Mouse (Mus musculus) stomach, embryonic 16.5 days (tissue): ENCODE measurements around the gene Fam221b. TPM values are rescaled to one million over a fixed set of nuclear protein-coding genes. Genes with fewer than 3 reads are reported as not detected.

ENCODE experiments used
- ATAC-seq: fragments of 200-750 bp; cut with Nextera tagmentation; 2 replicates; pipeline ENCODE4 v1.8.0; 2017; ENCODE audit warnings: moderate number of reproducible peaks, moderate TSS enrichment; ENCODE audit not compliant: insufficient read depth, low FRiP score
- H3K27ac ChIP-seq: fragments of 300-500 bp; sonication (generic); 2 replicates; pipeline ENCODE4 v1.5.1; 2014; ENCODE audit warnings: low read length
- H3K27me3 ChIP-seq: fragments of 300-500 bp; sonication (generic); 2 replicates; pipeline ENCODE4 v1.6.1; 2014; ENCODE audit warnings: low read length, control low read depth, mixed read lengths; ENCODE audit not compliant: control insufficient read depth, insufficient read depth
- H3K36me3 ChIP-seq: fragments of 300-500 bp; sonication (generic); 2 replicates; pipeline ENCODE4 v1.6.1; 2014; ENCODE audit warnings: low read length; ENCODE audit not compliant: control insufficient read depth, insufficient read depth
- H3K4me1 ChIP-seq: fragments of 300-500 bp; sonication (generic); 2 replicates; pipeline ENCODE4 v1.6.1; 2014; ENCODE audit warnings: low read length, control low read depth, mixed read lengths; ENCODE audit not compliant: control insufficient read depth, insufficient read depth
- H3K4me2 ChIP-seq: fragments of 300-500 bp; sonication (generic); 2 replicates; pipeline ENCODE4 v1.6.1; 2014; ENCODE audit warnings: low read depth, low read length, mixed read lengths
- H3K4me3 ChIP-seq: fragments of 300-500 bp; sonication (generic); replicated peaks from 2 replicates; pipeline ENCODE4 v1.5.1; 2014; ENCODE audit warnings: mild to moderate bottlenecking, low read length
- H3K9ac ChIP-seq: fragments of 300-500 bp; sonication (generic); 2 replicates; pipeline ENCODE4 v1.6.1; 2014; ENCODE audit warnings: low read length
- H3K9me3 ChIP-seq: fragments of 300-500 bp; sonication (generic); replicated peaks from 2 replicates; pipeline ENCODE4 v1.6.1; 2016; ENCODE audit warnings: low read length, control low read depth; ENCODE audit not compliant: control insufficient read depth
- WGBS: fragments of 180-500 bp; shearing (Covaris S2); extraction: QIAGEN DNeasy Blood & Tissue Kit; methylation state at CpG from one replicate; pipeline ENCODE4 v1.1.7; 2014; 5-methylcytosine and 5-hydroxymethylcytosine counted together
- polyA plus RNA-seq: library from polyadenylated mRNA; unstranded; fragments of >200 nt; fragmentation: Nextera tagmentation; extraction: Ambion mirVana; gene quantifications from 2 replicates; pipeline ENCODE4 v1.2.1, GENCODE M21; 2015

Fam221b gene
- polyA plus RNA-seq, 1 experiment from 2014 or later, result 2.6 TPM

DNA sequence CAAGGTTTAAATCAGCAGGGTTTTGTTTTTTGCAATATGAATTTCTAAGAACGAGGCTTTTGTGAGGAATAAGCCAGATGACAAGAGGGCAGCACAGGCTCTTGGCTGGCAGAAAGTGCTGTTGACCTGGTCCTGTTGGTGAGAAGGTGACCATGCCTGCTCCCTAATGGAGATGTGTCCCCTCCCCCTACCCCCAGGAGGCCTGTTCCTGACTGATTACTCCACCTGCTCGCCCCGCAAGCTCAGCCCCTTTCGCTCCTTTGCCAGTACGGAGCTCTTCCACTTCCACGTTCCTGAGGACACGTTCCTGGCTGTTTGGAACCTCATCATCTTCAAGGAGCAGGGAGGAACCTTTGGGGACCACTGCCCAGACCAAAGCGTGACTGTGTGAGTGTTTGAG lies 4.8 kb upstream of the Fam221b start:
- Histone ChIP-seq H3K4me3 (no peak overlapping the region), H3K27ac (no peak overlapping the region), H3K4me2 (no peak overlapping the region), H3K9me3 (no peaks in the 10 kb centered on the region), H3K4me1 (peaks cover 11% of the 10 kb centered on the region), H3K27me3 (no peaks in the 10 kb centered on the region), H3K9ac (no peak overlapping the region), H3K36me3 (no peaks in the 10 kb centered on the region)
- 80% methylated on average over 8 of the region's 8 CpGs for WGBS
- ATAC-seq, result no peak

DNA sequence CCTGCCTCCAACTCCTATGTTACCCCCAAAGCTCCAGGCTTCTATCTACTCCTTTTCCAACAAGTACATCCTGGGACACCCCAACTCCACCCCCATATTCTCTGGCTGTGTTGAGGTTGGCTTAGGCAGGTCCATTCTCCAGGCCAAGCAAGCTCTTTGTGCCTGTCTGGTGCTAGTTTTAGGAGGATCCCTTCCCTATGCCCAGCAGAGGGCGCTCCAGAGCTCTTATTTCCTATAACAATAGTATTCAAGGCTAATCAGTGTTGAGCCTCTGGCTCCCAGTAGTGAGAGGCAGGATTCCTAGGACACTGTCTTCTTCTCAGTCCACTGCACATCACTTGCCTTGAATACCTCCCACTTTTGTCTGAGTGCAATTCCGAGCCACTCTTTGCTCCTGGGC lies 3.1 kb upstream of the Fam221b start:
- 12% methylated on average over 2 of the region's 2 CpGs for WGBS
- no peaks in the 10 kb centered on the region for H3K9me3 ChIP-seq
- no peaks in the 10 kb centered on the region for H3K36me3 ChIP-seq
- no peak overlapping the region for H3K4me2 ChIP-seq
- no peak for ATAC-seq
- H3K9ac ChIP-seq, result no peak overlapping the region
- H3K4me1 ChIP-seq, result peaks cover 13% of the 10 kb centered on the region
- no peaks in the 10 kb centered on the region for H3K27me3 ChIP-seq
- no peak overlapping the region for H3K27ac ChIP-seq
- no peak overlapping the region for H3K4me3 ChIP-seq

DNA sequence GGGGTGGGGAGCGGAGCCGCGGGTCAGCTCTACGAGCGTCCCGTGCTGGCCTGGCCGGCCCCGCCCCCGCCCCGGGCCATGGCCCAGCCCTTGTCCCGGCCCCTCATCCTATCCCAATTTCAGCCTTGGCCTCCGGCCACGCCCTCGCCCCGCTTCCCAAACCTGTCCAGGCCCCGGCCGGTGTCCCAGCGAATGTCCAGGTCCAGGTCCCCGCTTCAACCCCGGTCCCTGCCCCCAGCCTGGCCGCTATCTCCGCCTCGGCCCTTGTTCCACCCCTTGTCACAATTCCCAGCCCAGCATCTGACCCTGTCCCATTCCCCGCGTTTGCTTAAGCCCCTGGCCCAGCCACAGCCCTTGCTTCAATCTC lies 466 bp upstream of the Fam221b start:
- Histone ChIP-seq H3K27ac (peak overlapping the region; percentile 57), H3K4me1 (peaks cover 13% of the 10 kb centered on the region), H3K36me3 (no peaks in the 10 kb centered on the region), H3K27me3 (peaks cover 4% of the 10 kb centered on the region; the same call in 1 of the 2 replicates), H3K4me3 (peak overlapping the region; percentile 80), H3K4me2 (peak overlapping the region; percentile 89), H3K9me3 (no peaks in the 10 kb centered on the region), H3K9ac (peak overlapping the region; percentile 94)
- WGBS, result under 1% methylated on average over 24 of the region's 25 CpGs
- peak; percentile 82 for ATAC-seq

DNA sequence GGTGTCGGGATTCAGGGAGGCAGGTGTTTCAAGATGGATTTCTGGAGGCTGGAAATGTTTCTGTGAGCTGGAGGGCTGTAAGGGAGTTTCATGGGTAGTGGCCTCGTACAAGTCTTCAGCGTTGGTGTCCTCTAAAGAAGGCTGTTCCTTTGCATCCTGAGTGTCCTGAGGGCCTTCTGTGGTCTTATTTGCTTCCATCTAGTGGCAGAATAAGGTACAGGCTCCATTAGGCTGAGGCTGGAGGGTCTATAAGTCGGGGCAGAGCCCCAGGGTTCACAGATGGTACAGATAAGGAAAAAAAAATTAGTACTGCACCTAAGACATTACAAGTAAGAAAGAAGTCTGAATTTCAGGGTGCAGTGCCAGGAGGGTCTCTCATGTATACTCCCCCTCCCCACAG lies 2.5 kb downstream of the Fam221b start:
- Histone ChIP-seq H3K4me1 (peaks cover 13% of the 10 kb centered on the region; the same call in 1 of the 2 replicates), H3K4me2 (no peak overlapping the region), H3K9me3 (no peaks in the 10 kb centered on the region), H3K4me3 (no peak overlapping the region), H3K36me3 (no peaks in the 10 kb centered on the region), H3K27ac (no peak overlapping the region), H3K27me3 (peaks cover 17% of the 10 kb centered on the region), H3K9ac (no peak overlapping the region)
- no peak for ATAC-seq
- WGBS, result 17% methylated on average over 4 of the region's 4 CpGs

DNA sequence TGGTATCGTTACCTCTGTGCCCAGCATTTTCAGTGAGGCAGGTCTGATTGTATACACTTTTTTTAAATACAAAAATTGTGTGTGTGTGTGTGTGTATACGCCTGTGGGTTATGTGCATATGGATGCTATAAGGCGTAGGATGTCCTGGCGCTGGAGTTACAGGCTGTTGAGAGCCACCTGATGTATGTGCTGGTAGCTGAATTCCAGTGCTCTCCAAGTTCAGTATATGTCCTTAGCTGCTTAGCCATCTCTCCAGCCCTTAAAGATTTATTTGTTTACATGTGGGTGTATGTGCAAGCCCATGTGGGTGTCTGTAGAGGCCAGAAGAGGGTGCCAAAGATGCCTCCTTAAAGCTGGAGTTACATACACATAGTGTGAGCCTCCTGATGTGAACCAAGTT lies 11.8 kb downstream of the Fam221b start:
- Histone ChIP-seq H3K27me3 (no peaks in the 10 kb centered on the region), H3K4me3 (peak overlapping the region; percentile 87), H3K27ac (no peak overlapping the region), H3K4me2 (peak overlapping the region; percentile 46), H3K9ac (no peak overlapping the region), H3K4me1 (peaks cover 4% of the 10 kb centered on the region), H3K36me3 (no peaks in the 10 kb centered on the region), H3K9me3 (no peaks in the 10 kb centered on the region)
- WGBS, result 64% methylated on average over 4 of the region's 4 CpGs
- ATAC-seq, result no peak

- Histone ChIP-seq H3K4me1 (peaks cover 4% of the 10 kb centered on the region), H3K4me2 (peak within 1 kb of the TSS; percentile 81), H3K27me3 (no peaks in the 10 kb centered on the region), H3K4me3 (peak within 1 kb of the TSS; percentile 87), H3K9me3 (no peaks in the 10 kb centered on the region), H3K27ac (peak within 1 kb of the TSS; percentile 89), H3K36me3 (no peaks in the 10 kb centered on the region), H3K9ac (peak within 1 kb of the TSS; percentile 98)
- peak; percentile 95 for ATAC-seq
- 1% methylated on average over 34 of the region's 34 CpGs for WGBS
Measured at GRCm38 (mm10) chr4:43656339-43657109, 12.4 kb downstream of the Fam221b start, which contains the start of gene Hint2. TSS of gene Hint2 (minus strand) at chr4:43656466.

GRCm38 (mm10) chr4:43655656-43656338 lies 13.1 kb downstream of the Fam221b start:
- peak overlapping the region; percentile 81 for H3K4me2 ChIP-seq
- WGBS, result 5% methylated on average over 34 of the region's 34 CpGs
- no peaks in the 10 kb centered on the region for H3K9me3 ChIP-seq
- peak overlapping the region; percentile 98 for H3K9ac ChIP-seq
- peak overlapping the region; percentile 87 for H3K4me3 ChIP-seq
- peak; percentile 35 for ATAC-seq
- H3K36me3 ChIP-seq, result no peaks in the 10 kb centered on the region
- H3K4me1 ChIP-seq, result peaks cover 4% of the 10 kb centered on the region
- peak overlapping the region; percentile 89 for H3K27ac ChIP-seq
- H3K27me3 ChIP-seq, result no peaks in the 10 kb centered on the region

- Histone ChIP-seq H3K36me3 (peaks cover 11% of the 10 kb centered on the region), H3K4me2 (peak within 1 kb of the TSS; percentile 55), H3K9me3 (peaks cover 6% of the 10 kb centered on the region), H3K4me1 (peaks cover 4% of the 10 kb centered on the region), H3K27ac (no peak within 1 kb of the TSS), H3K9ac (no peak within 1 kb of the TSS), H3K27me3 (no peaks in the 10 kb centered on the region), H3K4me3 (peak within 1 kb of the TSS; percentile 33)
- 15% methylated on average over 24 of the region's 24 CpGs for WGBS
- no peak for ATAC-seq
Measured at GRCm38 (mm10) chr4:43653161-43654015, 15.6 kb downstream of the Fam221b start, which contains the start of gene Spag8. TSS of gene Spag8 (minus strand) at chr4:43653594.
